Mouse (Mus musculus) mature B cell (primary cell): ENCODE data around the gene 4930583I09Rik.

Source experiments
- in situ Hi-C: fragments of 300-500 bp; cut with MboI; formaldehyde crosslinking; loops from 2 replicates; pipeline ENCODE4 v1.14.3; 2019

Gene 4930583I09Rik

DNA sequence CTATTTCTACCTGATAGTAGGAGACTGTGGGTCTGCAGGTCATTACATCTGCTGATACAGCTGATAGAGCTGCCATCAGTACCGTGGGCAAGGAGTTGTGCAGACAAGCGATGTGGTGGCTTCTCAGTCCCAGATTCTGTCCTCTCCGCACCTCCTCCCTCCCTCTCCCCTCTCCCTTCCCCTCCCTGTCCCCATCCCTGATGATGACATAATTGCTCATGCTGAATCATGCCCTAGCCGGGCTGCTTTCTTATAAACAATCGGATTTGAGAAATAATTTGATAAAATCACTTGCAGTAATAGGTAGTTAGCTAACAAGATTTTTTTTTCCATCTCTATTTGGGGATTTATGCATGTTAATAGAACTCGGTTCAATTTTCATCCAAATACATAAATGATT lies at the start of gene 4930583I09Rik:
Gene 4930583I09Rik (minus strand): TSS at position 144 of the 400 bp plus-strand sequence.
- in situ Hi-C loops, result no loop called here

DNA sequence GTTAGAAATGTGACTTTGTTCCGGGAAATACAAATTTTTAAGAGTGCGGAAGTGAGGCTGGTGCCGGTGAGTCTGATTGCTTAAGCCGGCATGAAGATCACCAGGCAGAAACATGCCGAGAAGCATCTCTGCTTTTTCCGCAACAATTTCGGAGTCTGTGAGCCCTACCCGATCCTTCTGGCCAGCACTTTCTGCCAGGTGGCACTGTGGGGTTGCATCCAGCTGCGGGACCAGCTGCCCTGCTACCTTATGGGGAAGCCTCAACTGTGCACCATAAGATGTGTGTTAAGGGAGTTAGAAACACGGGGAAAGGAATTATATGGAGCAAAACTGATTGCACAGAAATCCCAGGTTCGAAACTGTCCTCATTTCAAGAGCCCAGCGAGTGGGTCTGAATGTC lies 40.2 kb upstream of the 4930583I09Rik start:
- in situ Hi-C loops, result loop anchor here (10.0 kb wide), 1 partner anchor 121 kb away; no protein-coding TSS in a partner anchor

DNA sequence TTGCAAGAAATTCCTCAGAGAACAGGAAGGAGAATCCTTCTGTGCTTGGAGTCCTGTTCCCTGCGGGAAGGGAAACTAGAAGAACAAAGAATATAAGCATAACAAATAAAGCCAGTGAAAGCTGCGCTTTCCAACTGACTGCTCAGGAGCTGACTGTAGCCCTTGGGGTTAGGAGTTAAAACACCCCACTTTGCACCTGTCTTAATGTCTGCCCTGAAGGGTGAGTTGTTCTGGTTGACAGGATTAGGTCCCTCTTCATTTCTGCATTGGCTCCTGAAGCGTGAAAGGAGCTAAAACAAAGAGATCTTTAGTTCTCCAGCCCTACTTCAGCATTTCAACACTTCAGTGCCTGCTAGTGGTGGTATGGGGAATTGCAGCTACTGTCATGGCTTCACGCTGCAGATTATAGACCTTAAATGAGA lies 37.8 kb upstream of the 4930583I09Rik start:
- in situ Hi-C loops, result loop anchor here (10.0 kb wide), 1 partner anchor 119 kb away; no protein-coding TSS in a partner anchor

DNA sequence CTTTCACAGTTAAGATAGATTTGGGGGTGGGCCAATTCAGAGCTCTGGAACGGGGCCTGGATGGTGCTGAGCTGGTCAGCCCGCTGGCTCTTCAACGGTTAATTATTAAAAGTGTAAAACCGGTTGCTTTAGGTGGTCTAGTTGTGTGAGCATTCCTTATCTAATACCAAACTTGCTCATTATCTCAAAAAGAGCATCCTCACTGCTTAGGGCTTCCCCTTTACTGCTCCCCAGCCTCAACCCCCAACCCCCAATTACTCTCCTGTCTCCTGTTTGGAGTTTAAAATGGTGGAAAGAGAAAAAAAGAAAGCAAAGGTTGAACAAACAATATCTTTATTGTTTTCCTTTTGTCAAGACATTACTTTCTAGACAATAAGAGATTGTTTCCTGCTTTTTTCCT lies 27.9 kb upstream of the 4930583I09Rik start:
- in situ Hi-C loops, result no loop called here

DNA sequence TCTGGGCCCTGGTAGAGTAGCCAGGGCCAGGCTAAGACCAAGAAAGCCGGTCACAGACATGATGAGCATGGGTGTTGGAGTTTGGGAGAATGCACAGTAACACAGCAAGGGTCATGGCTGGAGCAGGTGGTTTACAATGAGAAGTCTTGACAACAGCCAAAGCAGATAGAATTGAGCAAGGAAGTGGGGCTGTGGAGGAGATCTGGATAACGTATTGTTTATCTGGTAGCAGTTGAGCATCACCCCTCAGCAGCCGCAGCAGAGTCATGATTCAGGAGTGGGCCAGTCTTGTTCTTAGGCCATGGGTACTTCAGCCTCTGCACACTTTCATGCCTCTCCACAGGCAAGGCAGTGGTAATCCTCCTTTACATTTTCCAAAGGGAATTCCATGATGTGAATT lies 25.1 kb upstream of the 4930583I09Rik start:
- in situ Hi-C loops, result no loop called here

DNA sequence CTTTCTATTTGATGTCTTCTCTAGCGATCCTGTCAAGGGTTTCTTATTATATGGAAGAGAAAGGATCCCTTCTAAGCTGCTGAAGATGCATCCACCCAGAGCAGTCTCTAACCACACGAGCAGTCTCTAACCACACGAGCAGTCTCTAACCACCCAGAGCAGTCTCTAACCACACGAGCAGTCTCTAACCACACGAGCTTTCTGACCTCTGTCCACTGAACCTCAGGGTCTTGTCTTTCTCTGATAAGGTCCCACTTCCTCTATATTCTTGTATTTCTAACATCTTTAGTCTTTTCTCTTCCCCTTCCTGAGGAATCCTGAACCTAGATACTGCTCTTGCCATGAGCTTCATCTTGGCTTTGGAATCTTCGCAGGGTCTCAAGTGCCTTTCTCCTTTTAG lies 23.0 kb upstream of the 4930583I09Rik start:
- in situ Hi-C loops, result no loop called here

DNA sequence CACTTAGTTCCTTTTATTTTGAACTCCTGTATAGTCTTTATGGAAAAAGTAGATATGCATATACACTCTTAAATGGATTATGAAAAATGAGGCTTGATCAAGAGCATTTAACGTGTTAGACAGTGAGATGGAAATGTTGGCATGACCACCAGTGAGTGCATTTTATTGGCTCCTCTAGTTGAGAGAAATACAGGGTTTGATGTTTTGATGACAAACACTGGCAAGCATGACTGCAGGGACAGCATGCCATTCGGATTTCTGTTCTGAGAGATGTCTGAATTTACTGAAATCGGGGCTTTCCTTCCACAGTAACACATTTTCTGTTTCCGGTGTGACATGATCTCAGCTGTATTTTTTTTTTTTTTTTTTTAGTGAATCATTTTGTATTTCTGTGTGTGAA lies 12.2 kb upstream of the 4930583I09Rik start:
- in situ Hi-C loops, result no loop called here

DNA sequence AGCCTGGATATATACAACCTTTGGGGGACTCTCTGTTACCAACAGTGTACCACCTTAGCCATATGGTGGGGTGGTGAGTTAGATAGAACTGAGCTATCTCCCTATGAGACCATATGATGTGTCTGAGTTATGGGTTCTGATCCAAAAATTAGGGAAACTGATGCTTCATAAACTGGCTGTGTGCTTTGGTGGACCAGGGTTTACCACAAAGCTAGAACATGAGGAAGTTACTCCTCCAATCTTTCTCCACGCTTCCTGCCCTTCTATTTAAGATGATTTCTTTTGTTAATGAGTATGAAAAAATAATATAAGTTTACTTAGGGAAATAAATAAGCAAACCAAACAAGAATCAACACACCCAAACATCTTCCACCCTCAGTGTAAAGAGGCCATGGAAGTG lies 10.8 kb upstream of the 4930583I09Rik start:
- in situ Hi-C loops, result no loop called here

DNA sequence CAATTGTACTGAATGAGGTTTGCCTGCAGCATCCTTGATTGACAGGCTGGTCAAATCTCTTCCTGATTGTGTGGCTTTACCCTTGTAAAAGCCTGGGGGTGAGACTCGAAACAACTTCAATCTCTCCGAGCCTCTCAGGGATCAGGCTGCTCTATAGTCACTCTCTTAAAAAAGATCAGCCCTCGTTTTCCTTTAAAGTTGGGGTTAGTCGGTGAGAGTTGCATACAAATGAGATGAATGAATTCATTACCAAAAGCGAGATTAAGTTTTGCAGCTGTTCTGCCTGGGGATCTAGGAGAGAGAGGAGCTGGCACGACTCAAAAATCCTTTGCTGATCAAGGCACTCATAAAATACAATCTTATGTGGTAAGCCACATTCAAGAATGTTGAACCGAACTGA lies 1.0 kb upstream of the 4930583I09Rik start:
- in situ Hi-C loops, result no loop called here

DNA sequence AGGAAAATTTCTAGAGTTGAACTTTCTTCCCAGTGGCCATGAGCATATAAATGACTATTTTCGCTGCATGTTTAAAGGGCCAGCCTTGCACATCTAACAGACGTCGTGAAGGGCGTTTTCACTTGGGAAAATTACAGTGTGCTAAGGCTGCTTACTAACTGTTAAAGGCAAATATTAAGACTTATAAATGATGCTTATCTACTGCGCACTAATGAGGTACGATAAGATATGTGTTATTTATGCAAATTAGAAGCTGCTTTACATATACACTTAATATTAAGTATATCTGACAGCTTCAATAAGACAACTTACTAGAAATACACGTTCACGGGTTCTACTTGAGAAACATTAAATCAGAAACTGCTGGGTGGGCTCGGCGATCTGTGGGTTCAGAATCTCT lies 481 bp upstream of the 4930583I09Rik start:
- in situ Hi-C loops, result no loop called here

DNA sequence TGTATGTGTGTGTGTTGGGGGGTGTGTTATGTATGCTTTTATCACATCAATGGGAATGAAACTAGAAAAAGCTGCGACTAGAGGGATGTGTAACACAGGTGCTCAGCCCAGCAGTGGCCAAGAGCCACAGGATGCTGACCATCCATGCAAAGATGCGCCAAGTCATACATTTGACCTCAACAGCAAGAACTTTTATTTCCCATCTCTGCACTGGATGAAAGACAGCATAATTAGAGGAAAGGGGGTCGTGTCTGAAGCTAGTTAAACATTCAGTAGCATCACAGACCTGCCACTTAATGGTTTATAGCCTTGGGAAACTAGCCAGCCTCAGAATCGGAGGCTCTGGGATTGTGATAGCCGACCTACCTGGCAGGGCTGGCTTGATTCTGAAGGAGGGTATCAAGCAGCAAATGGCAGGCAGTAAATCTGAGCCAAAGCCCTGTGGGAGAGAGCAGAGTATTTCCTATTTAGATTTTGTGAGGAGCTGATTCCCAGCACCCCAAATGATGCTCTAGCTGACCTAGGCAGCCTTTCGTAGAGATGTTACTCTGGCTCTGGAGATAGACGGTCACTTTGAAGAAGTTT lies 1.9 kb downstream of the 4930583I09Rik start:
- in situ Hi-C loops, result no loop called here

DNA sequence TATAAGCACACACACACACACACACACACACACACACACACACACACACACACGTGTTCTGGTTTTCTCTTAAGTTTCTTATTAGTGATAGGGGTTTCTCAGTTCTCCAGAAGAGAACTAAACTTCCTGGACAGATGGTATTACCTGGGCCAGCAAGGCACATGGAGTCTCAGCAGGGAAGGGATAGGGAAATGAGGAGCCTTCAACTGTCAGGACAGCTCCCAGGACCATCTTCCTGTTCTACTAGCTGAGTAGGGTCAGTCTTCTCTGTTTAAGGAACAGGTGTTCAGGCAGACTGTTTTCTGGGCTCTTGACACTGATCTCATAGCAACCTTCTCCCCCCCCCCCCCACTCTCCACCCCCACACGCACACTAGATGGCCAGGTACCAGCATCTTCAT lies 2.8 kb downstream of the 4930583I09Rik start:
- in situ Hi-C loops, result no loop called here

DNA sequence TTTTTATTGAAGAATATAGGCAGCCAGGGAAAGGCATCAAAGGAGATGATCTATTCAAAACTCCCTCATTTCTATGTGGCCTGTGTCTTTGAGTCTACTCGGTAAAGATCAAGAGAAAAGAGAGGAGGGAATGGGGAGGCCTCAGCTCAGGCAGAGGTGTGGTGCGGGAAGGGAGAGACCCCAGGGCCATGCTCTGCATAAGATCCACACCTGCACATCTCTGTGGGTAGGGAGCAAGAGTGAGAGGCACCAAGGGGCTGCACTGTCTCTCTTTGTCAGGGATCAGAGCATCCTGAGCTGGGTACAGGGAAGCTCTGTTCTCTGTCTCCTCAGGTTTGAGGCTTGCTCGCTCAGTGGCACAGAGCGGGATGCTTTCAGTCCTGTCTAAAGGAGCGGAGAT lies 8.4 kb downstream of the 4930583I09Rik start:
- in situ Hi-C loops, result no loop called here

DNA sequence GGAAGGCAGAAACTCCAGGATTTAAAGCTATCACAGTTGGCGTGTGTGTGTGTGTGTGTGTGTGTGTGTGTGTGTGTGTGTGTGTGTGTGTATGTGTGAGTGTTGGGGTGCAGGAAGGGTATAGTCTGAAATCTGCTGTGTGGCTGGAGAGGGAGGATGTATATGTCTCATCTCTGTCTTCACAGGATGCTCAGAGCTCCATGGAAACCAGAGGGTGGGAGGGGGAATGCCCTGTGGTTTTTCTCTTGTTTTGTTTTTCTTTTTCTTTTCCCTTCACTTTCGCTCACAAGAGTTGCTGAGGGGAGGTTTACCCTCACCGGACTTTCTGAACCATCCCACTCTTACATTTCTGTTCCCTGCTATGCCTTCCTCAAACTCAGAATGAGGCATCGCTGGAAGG lies 9.0 kb downstream of the 4930583I09Rik start:
- in situ Hi-C loops, result no loop called here

DNA sequence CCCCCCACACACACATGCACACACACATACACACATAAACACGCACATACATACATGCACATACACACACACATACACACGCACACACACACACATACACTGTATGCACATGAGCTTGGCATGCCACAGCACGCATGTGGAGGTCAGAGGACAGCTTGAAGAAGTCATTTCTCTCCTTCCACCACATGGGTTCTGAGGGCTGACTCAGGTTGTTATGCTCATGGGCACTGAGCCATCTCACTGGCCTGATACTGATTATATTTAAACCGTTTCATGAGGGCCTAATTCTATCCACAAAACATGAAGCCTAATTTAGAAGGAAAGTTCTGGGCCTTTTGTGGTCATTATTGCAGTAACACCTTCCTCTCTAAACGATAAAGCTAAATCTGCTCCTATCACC lies 13.3 kb downstream of the 4930583I09Rik start:
- in situ Hi-C loops, result no loop called here

DNA sequence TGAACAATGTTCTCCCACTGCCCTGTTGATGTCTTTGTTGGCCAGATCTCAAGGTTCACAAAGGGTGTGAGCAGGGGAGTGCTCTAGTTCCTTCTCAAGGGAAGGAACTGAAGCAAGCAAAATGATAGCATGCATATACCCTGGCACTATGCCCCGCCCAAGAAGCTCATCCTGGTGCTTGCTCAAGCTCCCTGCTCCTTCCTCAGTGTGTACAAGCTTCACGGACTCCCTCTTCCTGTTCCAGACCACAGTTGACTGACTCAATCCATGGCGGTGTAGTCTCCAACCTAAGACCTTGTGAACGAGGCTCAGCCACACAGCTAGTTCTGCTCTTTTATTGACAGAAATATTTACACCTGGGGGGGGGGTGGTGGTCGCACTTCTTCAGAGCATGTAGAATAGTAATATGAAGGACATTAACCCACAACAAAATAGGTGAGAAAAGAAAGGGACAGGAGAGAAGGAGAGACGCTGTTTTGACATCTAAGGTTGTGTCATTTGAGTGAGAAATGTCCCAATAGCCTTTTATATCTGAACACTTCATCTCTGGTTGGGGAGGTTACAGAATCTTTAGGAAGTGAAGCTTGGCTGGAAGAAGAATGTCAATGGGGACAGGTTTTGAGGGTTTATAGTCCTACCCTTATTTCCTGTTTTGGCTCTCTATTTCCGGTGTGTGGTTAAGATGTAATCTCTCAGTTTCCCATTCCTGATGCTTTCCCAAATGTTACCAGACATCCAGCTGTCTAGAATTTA lies 14.9 kb downstream of the 4930583I09Rik start:
- in situ Hi-C loops, result no loop called here

DNA sequence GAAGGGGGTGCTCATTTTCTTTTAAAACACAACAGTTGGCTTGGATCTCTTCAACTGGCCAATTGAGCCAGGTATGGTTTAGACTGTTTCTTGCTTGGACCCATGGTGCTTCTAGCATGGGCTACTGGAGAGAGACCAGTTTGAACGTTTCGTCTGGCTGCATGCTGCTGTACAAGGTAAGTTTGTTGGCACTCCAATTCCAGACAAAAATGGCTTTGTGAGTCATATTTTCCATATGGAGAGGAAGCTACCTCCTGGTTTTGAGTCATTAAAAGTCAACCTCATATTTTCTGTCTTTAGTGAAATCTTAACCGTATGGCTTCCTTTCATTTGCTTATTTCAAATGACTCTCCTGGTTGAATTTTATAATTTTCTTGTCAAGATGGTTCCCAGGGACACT lies 19.6 kb downstream of the 4930583I09Rik start:
- in situ Hi-C loops, result no loop called here

DNA sequence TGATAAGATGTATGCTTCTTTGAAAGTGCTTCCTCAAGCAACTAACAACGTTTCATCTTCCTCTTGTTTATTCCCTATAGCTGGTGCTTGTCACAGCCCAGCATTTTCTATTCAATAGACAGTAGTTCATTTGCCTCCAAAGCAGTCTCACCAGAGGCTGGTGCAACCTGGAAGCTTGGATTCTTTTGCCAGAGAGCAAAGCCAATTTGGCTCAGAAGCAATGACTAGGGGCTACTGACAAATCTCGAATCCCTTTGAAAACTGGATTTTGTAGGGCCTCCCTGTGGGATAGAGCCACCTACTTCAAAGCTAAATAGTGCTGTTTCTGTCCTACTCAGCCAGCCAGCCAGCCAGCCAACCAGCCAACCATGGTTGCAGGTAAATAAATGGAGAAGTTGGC lies 20.1 kb downstream of the 4930583I09Rik start:
- in situ Hi-C loops, result no loop called here

DNA sequence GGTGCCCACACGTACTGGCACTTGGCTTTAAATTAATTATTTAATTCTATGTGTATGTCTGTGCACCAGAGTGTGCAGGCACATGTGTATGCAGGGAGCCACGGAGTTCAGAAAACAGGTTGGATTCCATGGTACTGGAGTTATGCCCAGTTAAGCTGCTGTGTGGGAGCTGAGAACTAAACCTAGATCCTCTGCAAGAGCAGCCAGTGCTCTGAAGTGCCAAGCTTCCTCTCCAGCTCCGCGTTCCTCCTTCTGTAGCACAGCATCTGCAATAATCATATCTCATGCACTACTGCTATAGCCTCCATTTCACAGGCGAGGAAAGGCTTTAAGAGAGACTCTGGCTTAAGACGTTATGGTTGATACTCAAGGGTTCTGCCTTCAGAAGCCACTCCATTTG lies 22.3 kb downstream of the 4930583I09Rik start:
- in situ Hi-C loops, result no loop called here

DNA sequence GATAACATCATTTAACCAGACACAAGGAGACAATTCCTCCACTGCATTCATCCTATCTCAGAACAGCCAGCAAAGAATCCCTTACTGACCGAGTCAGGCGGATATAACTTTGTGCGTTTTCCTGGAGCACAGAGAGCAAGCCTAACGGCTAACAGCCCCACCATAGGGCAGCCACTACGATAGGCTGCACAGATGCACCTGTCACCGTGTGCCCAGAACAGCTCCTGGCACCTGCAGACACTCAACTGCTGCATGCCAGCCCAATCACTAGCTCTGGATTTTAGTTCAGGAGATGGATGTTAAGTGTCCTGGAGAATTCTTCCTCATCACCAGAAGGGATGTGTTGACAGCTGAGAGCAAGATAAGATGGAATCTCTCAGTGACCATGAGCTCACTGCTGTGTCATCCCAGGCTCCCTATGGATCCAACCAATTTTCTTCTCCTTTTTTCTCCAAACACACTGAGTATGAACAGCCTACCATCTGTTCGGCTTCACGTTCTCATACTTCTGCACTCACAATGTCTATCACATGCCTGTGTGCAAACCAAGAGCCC lies 29.8 kb downstream of the 4930583I09Rik start:
- in situ Hi-C loops, result no loop called here

DNA sequence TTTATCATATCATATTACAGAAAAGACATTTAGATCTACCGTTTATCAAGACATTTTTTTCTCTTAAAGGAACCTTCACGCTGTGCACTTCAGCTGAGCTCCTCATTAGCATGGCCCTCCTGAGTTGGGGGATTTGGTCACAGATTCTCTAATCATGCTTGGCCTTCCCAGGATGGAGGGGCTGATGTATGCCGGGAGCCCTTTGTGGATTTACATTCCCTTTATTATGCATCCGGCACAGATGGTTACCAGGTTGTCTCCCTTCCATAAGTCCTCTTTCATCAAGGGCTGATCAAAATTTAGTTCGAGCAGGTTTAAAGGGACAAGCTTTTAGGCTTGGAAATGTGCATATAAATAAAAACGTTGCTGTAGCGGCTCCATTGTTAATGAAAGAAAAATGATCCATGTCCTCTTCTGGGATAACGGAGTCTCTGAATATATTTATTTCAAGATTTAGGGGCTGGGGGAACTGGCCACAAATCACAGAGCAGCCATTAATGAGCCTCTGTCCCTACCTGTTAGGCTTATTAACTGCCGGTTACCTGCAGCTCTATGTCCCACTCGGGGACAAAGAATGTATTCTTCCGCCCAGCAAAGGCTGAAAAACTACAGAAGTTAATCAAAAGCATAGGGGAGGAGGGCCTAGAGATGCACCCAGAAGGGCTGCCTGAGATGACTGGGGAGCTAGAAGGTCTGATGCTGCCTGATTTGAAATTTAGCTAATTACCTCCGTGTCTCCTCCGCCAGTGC lies 31.3 kb downstream of the 4930583I09Rik start:
- in situ Hi-C loops, result no loop called here

DNA sequence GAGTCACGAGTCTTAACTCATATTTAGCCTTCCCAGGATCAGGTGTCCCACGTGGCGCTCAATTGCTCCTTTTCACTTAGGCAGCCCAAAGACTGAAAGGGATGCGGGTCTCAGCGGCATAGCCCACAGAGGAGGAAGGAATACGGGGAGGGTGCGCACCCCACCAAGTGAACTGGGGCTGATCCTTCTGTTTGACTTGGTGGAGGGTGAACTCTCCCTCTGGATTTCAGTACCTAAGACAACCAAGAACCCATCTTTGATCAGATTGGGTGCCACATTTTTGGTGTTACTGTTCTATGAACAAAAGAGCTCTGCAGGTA lies 33.0 kb downstream of the 4930583I09Rik start:
- in situ Hi-C loops, result no loop called here
